Mouse (Mus musculus): ENCODE measurements around the gene Itm2b.

Itm2b gene

DNA sequence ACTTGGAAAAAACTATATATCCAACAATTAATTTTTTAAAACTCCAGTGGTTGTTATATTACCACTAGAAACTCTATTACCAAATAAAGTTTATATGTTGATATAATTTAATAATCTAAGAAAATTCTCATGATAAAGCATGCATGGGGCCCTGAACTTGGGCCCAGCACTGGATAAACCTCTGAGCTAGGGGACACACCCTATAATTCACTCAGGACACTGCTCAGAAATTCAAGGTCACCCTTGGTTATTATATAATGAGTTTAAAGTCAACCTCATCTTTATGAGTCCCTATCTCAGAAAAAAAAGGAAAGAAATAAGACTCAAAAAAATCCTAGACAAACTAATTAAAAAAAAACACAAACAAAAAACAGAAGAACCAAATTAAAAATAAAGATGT is 68.2 kb downstream of the Itm2b start:
- DNase-seq = no peak

DNA sequence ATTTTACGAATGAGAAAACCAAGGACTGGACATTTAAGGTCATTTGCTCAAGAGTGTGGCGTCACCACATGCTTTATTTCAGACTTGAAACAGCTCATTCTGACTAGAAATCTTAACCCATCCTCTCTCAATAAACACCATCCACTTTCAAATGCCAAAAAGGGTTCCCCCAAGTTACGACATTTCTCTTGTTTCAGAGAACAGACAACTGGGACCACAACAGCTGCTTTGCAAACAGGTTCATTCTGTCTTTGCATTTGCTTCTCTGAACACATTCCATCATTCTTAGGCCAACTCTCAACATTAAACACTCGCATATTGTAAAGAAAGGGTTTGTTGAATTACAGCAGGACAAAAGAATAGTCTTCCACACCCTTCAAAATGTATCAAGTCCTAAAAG is 71.2 kb downstream of the Itm2b start:
- DNase-seq = no peak

DNA sequence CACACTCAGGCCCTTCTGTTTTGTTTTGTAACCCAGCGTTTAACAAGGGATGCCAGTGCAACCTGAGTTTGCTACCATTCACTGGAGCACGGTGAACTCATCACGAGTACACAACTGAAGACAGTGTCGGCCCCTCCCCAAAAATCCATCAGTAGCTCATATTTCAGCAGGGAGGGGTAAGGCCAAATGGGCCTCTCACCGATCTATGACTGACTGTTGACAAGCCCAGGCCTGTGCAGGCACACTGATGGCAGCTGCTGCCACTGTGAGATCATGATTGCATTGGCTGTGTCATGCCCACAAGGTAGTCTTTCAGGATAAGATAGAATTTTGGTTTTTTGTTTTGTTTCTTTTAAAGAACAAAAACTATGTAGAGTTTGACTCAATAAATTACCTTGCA is 71.7 kb downstream of the Itm2b start:
- DNase-seq = no peak

DNA sequence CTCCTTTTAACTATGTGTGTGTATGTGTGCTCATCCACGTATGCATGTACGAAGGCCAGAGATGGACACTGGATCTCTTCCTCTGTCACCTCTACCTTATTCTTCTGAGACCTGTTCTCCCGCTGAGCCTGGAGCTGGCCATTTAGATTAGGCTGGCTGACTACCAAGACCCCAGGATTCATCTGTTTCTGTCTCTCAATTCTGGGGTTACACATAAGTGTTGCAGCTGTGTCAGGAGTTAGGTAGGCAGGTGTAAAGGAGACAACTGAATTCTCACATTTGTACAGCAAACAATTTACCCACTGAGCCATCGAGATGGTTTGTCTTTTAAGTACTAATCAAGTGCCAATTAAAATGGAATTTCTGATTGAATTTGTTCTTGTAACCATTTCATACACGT is 72.2 kb downstream of the Itm2b start:
- no peak for DNase-seq

All from cerebellum, postnatal 14 days (tissue).